Mouse (Mus musculus) spleen, postnatal 36 days (tissue): ENCODE measurements around the gene Cpsf4l.

Experiments used
- DNase-seq, 2 experiments: peaks; one replicate each; pipeline ENCODE4 v3.0.0; 2022; ENCODE audit warnings: low spot score in 2 of 2, mixed read lengths in 1 of 2

Cpsf4l gene

DNA sequence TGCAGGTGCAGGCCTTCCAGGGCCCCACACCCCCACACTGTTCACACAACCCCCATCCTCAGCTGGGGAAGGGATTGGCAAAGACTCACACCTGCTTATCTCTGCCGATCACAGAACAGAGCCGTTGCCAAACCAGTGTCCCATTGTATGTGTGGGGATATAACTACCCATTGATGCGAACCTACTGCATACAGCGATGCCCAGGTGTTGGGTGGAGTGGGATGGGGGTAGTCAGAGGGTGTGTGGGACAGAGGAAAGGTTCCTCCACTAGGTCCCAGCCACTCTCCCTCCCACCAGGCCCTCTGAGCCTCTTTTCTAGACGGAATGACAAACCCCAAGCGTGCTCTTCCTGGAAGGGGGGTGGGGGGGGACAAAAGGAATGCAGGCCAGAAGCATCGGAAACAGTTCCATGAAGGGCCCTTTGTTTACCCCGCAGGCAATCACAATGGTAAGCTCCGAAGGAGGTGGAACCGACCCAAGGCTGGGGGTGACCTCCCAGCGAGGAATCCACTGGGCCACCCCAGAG, at the start of gene Cpsf4l:
TSS of gene Cpsf4l (minus strand) at position 287 of the 526 bp plus-strand sequence.
- no peak for DNase-seq

DNA sequence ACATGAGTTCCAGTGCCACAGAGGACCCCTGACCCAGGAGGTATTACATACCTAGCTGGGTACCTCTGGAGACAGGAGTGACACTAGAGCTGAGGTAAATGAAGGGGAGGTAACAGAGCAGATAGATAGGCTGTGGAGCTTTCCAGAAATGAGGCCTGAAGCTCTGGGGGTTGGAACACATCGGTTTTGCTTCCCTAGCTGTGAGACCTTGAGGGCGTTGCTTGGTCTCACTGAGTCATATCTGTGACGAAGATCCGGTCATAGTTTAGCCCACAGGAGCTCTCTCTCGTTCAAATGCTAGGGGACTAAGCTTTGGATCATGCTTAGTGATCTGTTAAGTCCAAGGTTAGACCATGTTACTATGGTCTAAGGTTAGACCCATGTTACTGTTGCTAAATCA, 49.0 kb upstream of the Cpsf4l start:
- DNase-seq, result no peak

- no peak for DNase-seq
Observed at GRCm38 (mm10) chr11:113756578-113756977, 46.8 kb upstream of the Cpsf4l start.

GRCm38 (mm10) chr11:113755878-113756277, 46.1 kb upstream of the Cpsf4l start:
- no peak for DNase-seq

GRCm38 (mm10) chr11:113754845-113755244, 45.0 kb upstream of the Cpsf4l start:
- no peak for DNase-seq

- no peak for DNase-seq
Observed at GRCm38 (mm10) chr11:113752685-113753430, 43.0 kb upstream of the Cpsf4l start.

- peak; percentile 23 to 46 for DNase-seq
Observed at GRCm38 (mm10) chr11:113752158-113752661, 42.4 kb upstream of the Cpsf4l start.

DNA sequence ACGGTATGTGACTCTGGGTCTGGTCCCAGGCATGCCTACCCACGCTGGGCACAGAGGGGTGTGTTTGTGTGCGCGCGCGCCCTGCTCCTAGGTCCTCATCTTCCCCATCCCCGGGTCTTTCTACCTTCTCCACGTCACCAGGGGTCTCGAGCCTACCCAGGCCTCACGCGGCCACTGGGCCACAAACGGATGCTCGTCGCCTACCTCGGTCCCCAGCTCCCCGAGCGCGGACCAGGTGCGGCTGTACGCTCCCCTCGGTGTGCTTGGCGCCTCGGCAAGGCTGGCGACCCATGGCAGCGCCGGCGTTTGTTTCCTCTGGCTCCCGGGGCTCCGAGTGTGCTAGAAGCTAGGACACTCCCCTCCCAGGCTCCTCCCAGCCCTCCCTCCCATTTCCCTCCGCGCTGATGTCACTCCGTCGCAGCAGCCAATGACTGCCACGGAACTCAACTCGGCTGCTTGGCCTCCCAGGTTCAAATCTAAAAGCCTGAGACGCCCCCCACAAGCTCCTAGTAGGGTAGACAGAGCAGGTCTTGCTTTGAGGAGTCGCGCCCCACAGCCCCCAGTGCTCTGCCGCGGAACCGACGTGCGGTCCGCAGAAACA, 41.8 kb upstream of the Cpsf4l start, which contains the start of gene Cdc42ep4:
TSS of gene Cdc42ep4 (minus strand) at position 398 of the 601 bp plus-strand sequence.
- DNase-seq, result peak; percentile 82 to 83

GRCm38 (mm10) chr11:113750571-113751483, 41.0 kb upstream of the Cpsf4l start:
- peak; percentile 60 to 70 for DNase-seq

- DNase-seq, result peak; percentile 42 to 54
Observed at GRCm38 (mm10) chr11:113749749-113750351, 40.0 kb upstream of the Cpsf4l start.

GRCm38 (mm10) chr11:113748797-113749521, 39.1 kb upstream of the Cpsf4l start:
- peak; percentile 43 to 46 for DNase-seq

- DNase-seq, result no peak
Observed at GRCm38 (mm10) chr11:113747725-113748380, 38.0 kb upstream of the Cpsf4l start.

- DNase-seq, result no peak
Observed at GRCm38 (mm10) chr11:113747056-113747455, 37.2 kb upstream of the Cpsf4l start.

GRCm38 (mm10) chr11:113745961-113746360, 36.1 kb upstream of the Cpsf4l start:
- no peak for DNase-seq

DNA sequence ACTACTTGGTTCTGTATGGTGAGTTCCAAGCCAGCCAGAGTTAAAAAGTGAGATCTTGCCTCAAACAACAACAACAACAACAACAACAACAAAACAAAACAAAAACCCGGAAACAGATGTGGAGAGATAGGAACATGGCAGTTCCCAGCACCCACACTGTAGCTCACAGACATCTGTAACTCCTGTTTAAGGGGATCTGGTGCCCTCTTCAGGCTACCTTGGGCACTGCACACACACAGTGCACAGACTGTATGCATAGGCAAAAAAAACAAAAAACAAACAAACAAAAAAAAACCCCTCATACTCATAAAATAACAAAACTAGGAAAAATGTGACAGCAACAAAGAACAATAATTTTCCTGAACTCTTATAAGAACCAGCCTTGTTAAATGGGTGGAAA, 33.2 kb upstream of the Cpsf4l start:
- DNase-seq, result no peak

DNA sequence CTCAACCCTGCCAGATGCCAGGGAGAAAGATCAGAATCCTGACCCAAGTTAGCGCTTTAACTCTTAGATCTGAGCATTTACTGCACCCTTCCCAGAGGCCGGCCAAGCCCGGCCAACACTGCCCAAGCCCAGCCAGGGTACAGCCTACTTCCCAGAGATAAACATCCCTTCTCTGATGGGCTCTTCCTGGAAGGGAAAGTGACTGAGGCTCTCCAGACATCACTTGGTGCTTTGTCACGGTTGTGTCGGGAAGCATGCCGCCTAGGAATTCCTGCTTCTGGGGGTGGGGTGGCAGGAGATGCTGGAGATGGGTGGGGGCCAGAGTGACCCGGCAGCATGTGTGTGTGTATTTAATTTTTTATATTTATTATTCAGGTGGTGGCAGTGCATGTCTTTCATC, 30.3 kb upstream of the Cpsf4l start:
- no peak for DNase-seq

DNA sequence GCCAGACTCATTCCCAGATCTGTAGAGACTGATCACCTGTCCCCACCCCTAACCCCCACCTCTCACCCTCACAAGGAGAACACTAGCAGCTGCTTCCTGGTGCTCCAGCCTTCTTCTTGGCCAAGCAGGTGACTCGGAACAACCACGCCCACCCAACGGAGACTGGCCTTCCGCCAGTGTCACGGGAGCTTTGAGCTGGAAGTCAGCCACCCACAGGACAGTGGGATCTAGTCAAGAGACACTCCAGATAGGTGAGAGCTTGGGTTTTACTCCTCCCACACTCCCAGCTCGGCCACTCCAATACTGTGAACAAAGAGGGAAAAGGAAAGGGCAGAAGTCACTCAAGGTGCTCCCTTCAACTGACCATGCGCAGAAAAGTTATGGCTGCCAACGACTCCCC, 29.4 kb upstream of the Cpsf4l start:
- DNase-seq, result no peak

- DNase-seq, result peak in 1 of 2 experiments; percentile 17
Observed at GRCm38 (mm10) chr11:113737912-113738311, 28.1 kb upstream of the Cpsf4l start.

DNA sequence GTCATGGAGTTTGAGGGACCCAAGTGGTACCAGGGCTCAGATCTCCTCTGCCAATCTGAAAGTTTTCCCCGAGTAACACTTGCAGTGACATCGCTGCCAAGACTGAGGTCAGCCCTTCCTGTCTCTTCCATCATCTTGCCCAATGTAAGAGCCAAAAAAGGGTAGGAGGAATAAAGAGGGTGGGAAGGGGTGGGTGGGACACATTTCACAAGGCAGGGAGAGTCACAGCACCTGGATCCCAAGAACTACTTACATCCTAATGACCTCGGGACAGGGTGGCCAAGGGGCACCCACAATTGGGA, 27.7 kb upstream of the Cpsf4l start:
- DNase-seq, result no peak

DNA sequence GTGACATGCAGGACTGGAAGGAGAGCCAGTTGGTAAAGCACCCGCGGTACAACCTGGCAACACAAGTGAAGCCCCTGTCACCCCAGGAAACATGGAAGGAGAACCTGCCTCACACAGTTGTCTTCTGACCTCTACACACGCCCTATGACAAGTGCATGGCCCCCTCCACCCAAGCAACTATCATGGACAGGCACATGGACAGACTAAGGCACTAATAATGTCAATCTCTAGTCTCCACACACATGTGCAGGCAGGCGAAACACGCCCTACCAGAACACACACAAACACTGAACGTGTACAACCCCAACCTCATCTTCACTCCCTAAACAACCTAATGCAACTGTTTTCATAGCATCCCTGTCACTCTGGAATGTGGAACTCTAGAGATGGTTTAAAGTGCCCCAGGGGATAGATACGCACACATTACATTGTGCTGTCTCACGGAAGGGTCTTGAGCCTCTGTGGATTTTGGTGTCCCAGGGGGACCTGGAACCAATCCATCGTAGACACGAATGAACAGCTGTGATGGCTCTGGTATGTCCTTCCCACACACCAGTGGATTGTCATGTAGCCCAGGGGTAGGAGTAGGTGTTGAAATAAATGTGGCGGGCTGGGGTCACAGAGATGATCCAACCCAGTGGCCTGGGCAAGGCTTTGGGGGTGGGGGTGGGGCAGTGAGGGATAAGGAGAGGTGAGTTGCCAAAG, 27.2 kb upstream of the Cpsf4l start:
- DNase-seq, result no peak
